13 mouse cellular contexts compared by ENCODE assay signal in genomic region chr6:48366322-48366996, GRCm38 (mm10). TPM values are rescaled to one million over a fixed set of nuclear protein-coding genes. Genes with fewer than 3 reads are reported as not detected.
DNase-seq lines count a peak whose midpoint lies in the region; ATAC-seq lines count a peak whose summit lies in the region.
"Had no signal": no experiment of that assay in that cellular context is flagged by ENCODE, and none has a peak within 500 bp of the region (broad histone marks: within the 10 kb centered on the region; RNA-seq: fewer than 3 reads in every experiment).

No protein-coding gene starts in this region.

- H3K9me3 ChIP-seq in hindbrain, embryonic 11.5 days (ENCODE audit: control insufficient read depth, low read length): no peaks in the 10 kb centered on the region
- no peaks in the 10 kb centered on the region for H3K9me3 ChIP-seq in hindbrain, embryonic 12.5 days (replicated peaks)
- no peaks in the 10 kb centered on the region for H3K9me3 ChIP-seq in forebrain, embryonic 12.5 days
- H3K9me3 ChIP-seq in neural tube, embryonic 11.5 days (ENCODE audit: control insufficient read depth, low read length): no peaks in the 10 kb centered on the region
- no peaks in the 10 kb centered on the region for H3K9me3 ChIP-seq in intestine, embryonic 16.5 days (ENCODE audit: control insufficient read depth, low read length)
- H3K9me3 ChIP-seq: G1E; limb, embryonic 15.5 days had no signal

- no peak overlapping the region for H3K4me2 ChIP-seq in hindbrain, embryonic 11.5 days (replicated peaks; ENCODE audit: low read depth, low read length)
- H3K4me2 ChIP-seq in hindbrain, embryonic 12.5 days (replicated peaks): no peak overlapping the region
- H3K4me2 ChIP-seq in forebrain, embryonic 12.5 days: no peak overlapping the region
- H3K4me2 ChIP-seq in neural tube, embryonic 11.5 days (ENCODE audit: low read depth): no peak overlapping the region
- H3K4me2 ChIP-seq in intestine, embryonic 16.5 days (ENCODE audit: low read depth, low read length): no peak overlapping the region
- H3K4me2 ChIP-seq: limb, embryonic 15.5 days had no signal

- no peak overlapping the region for H3K27ac ChIP-seq in hindbrain, embryonic 11.5 days (ENCODE audit: low read depth, low read length)
- no peak overlapping the region for H3K27ac ChIP-seq in hindbrain, embryonic 12.5 days
- H3K27ac ChIP-seq in forebrain, embryonic 12.5 days: peak overlapping the region; percentile 26; the same call in 1 of the 2 replicates
- no peak overlapping the region for H3K27ac ChIP-seq in neural tube, embryonic 11.5 days (ENCODE audit: low read depth, low read length)
- no peak overlapping the region for H3K27ac ChIP-seq in intestine, embryonic 16.5 days (ENCODE audit: low read length)
- H3K27ac ChIP-seq: limb, embryonic 15.5 days; stomach, postnatal 0 days had no signal

- H3K4me1 ChIP-seq in hindbrain, embryonic 11.5 days (replicated peaks; ENCODE audit: control insufficient read depth, insufficient read depth, low read length): no peaks in the 10 kb centered on the region
- peaks cover 4% of the 10 kb centered on the region for H3K4me1 ChIP-seq in hindbrain, embryonic 12.5 days
- H3K4me1 ChIP-seq in forebrain, embryonic 12.5 days: peaks cover 9% of the 10 kb centered on the region
- H3K4me1 ChIP-seq in neural tube, embryonic 11.5 days (ENCODE audit: control insufficient read depth, insufficient read depth, low read length): no peaks in the 10 kb centered on the region; the same call in 1 of the 2 replicates
- H3K4me1 ChIP-seq in intestine, embryonic 16.5 days (ENCODE audit: control insufficient read depth, insufficient read depth, low read length): no peaks in the 10 kb centered on the region

- peak; percentile 9 for DNase-seq in hindbrain, embryonic 11.5 days (ENCODE audit: low spot score)
- DNase-seq in cerebellum, postnatal 10 days: peak; percentile 32 to 39
- DNase-seq in neural tube, embryonic 11.5 days (ENCODE audit: low spot score): peak; percentile 12
- no peak for DNase-seq in right cerebral cortex, postnatal 14 days
- DNase-seq: heart, adult 11 months; kidney, adult 8-10 months had no signal

- no peak overlapping the region for H3K4me3 ChIP-seq in hindbrain, embryonic 11.5 days (ENCODE audit: low read depth, low read length)
- no peak overlapping the region for H3K4me3 ChIP-seq in hindbrain, embryonic 12.5 days
- H3K4me3 ChIP-seq in forebrain, embryonic 12.5 days (replicated peaks): no peak overlapping the region
- no peak overlapping the region for H3K4me3 ChIP-seq in neural tube, embryonic 11.5 days (ENCODE audit: low read depth, low read length)
- no peak overlapping the region for H3K4me3 ChIP-seq in intestine, embryonic 16.5 days (ENCODE audit: low read length)
- H3K4me3 ChIP-seq: limb, embryonic 15.5 days had no signal

- H3K27me3 ChIP-seq in hindbrain, embryonic 11.5 days (ENCODE audit: control insufficient read depth, insufficient read depth, low read length): no peaks in the 10 kb centered on the region
- no peaks in the 10 kb centered on the region for H3K27me3 ChIP-seq in hindbrain, embryonic 12.5 days
- H3K27me3 ChIP-seq in forebrain, embryonic 12.5 days: peaks cover 13% of the 10 kb centered on the region; the same call in 1 of the 2 replicates
- no peaks in the 10 kb centered on the region for H3K27me3 ChIP-seq in neural tube, embryonic 11.5 days (ENCODE audit: control insufficient read depth, insufficient read depth, low read length)
- no peaks in the 10 kb centered on the region for H3K27me3 ChIP-seq in intestine, embryonic 16.5 days (replicated peaks; ENCODE audit: control insufficient read depth, insufficient read depth, low read length)
- H3K27me3 ChIP-seq: limb, embryonic 15.5 days had no signal

- H3K9ac ChIP-seq in hindbrain, embryonic 11.5 days (ENCODE audit: low read depth, low read length): no peak overlapping the region
- H3K9ac ChIP-seq in hindbrain, embryonic 12.5 days: no peak overlapping the region
- H3K9ac ChIP-seq in forebrain, embryonic 12.5 days: no peak overlapping the region
- H3K9ac ChIP-seq in neural tube, embryonic 11.5 days (ENCODE audit: low read length): no peak overlapping the region
- no peak overlapping the region for H3K9ac ChIP-seq in intestine, embryonic 16.5 days (ENCODE audit: low read depth, low read length)
- H3K9ac ChIP-seq: limb, embryonic 15.5 days had no signal

- H3K36me3 ChIP-seq in hindbrain, embryonic 11.5 days (ENCODE audit: control insufficient read depth, insufficient read depth, low read length): no peaks in the 10 kb centered on the region
- no peaks in the 10 kb centered on the region for H3K36me3 ChIP-seq in hindbrain, embryonic 12.5 days
- H3K36me3 ChIP-seq in forebrain, embryonic 12.5 days (replicated peaks): no peaks in the 10 kb centered on the region
- no peaks in the 10 kb centered on the region for H3K36me3 ChIP-seq in neural tube, embryonic 11.5 days (ENCODE audit: control insufficient read depth, insufficient read depth, low read length)
- no peaks in the 10 kb centered on the region for H3K36me3 ChIP-seq in intestine, embryonic 16.5 days (ENCODE audit: control insufficient read depth, insufficient read depth, low read length)
- H3K36me3 ChIP-seq: G1E; limb, embryonic 15.5 days had no signal

- ATAC-seq in hindbrain, embryonic 11.5 days (ENCODE audit: low FRiP score): no peak
- no peak for ATAC-seq in hindbrain, embryonic 12.5 days (ENCODE audit: low FRiP score)
- ATAC-seq in forebrain, embryonic 12.5 days (ENCODE audit: low FRiP score): peak; percentile 64
- ATAC-seq in neural tube, embryonic 11.5 days (ENCODE audit: insufficient read depth, low FRiP score, low TSS enrichment): no peak
- no peak for ATAC-seq in intestine, embryonic 16.5 days
- ATAC-seq in erythroblast, adult 5-6 weeks (replicated peaks; ENCODE audit: low FRiP score, poor library complexity, severe bottlenecking): no peak

- 43% methylated on average over 11 of the region's 11 CpGs for WGBS in hindbrain, embryonic 11.5 days
- WGBS in hindbrain, embryonic 12.5 days: 37% methylated on average over 11 of the region's 11 CpGs
- 20% methylated on average over 11 of the region's 11 CpGs for WGBS in forebrain, embryonic 12.5 days
- 48% methylated on average over 11 of the region's 11 CpGs for WGBS in neural tube, embryonic 11.5 days
- 67% methylated on average over 11 of the region's 11 CpGs for WGBS in intestine, embryonic 16.5 days

RNA-seq across cellular contexts. Expression of gene Krba1, which starts 28.9 kb away (rescaled TPM):
- 16.0 and 19.1 TPM in 2 replicates for polyA plus RNA-seq in hindbrain, embryonic 11.5 days (2014; fragmentation: Nextera tagmentation; extraction: Ambion mirVana)
- 29.9 and 32.4 TPM in 2 replicates for polyA plus RNA-seq in hindbrain, embryonic 12.5 days (2016; fragmentation: Nextera tagmentation; extraction: Ambion mirVana)
- 27.2 and 28.1 TPM in 2 replicates for polyA plus RNA-seq in forebrain, embryonic 12.5 days (2016; fragmentation: Nextera tagmentation; extraction: Ambion mirVana)
- polyA plus RNA-seq in neural tube, embryonic 11.5 days (2014; fragmentation: Nextera tagmentation; extraction: Ambion mirVana): 18.0 and 22.9 TPM in 2 replicates
- 16.0 and 18.2 TPM in 2 replicates for polyA plus RNA-seq in intestine, embryonic 16.5 days (2015; fragmentation: Nextera tagmentation; extraction: Ambion mirVana)
- total RNA-seq in erythroblast, adult 5-6 weeks (2015; ENCODE audit: low replicate concordance): 0.84 TPM in 1 of 2 replicates, not detected in the other
- 0.43 and 0.70 TPM in 2 replicates for total RNA-seq in erythroblast, adult 5-6 weeks (2017; ENCODE audit: low replicate concordance)
- polyA plus RNA-seq: G1E had no signal
